Comparison of ENCODE assay signal across 8 mouse cellular contexts in the genomic region with DNA sequence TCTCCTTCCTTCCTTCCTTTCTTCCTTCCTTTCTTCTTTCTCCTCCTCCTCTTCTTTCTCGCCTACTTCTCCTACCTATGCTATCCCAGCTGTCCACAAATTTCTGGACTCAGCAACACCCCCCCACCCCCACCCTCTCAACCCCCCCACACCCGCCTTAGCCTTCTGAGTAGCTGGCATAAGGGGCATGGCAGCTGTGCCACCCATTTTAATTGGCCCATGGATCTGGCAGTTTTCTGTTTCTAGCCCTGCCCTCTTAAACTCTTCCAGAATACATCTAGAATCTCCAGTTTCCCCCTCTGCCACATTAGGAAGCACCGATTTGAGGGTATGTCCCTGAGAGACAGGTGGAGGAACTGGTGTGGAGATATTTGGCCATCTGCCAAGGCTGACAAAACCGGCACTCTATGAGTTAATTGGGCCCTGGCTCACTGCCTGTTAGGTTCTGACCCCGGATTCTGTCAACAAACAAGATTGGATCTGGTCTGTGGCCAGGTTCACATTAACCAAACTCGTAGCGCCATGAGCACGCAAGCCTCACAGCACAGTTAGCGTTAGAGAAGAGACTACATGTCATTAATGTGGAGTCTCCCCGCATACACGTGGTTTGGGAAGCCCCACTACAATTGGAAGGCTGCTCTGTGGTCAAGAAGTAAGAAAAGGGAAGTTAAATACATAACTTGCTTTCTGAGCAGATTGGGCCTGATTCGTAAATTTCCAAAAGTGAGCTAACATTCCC. TPM values are rescaled to one million over a fixed set of nuclear protein-coding genes. Genes with fewer than 3 reads are reported as not detected.
A peak's percentile ranks its signal among the peaks of the same experiment; 100 is the strongest.
DNase-seq lines count a peak whose midpoint lies in the region; ATAC-seq lines count a peak whose summit lies in the region.

No protein-coding gene starts in this region.

- H3K4me1 ChIP-seq in heart, embryonic 13.5 days: peaks cover 11% of the 10 kb centered on the region
- peaks cover 36% of the 10 kb centered on the region for H3K4me1 ChIP-seq in megakaryocyte, embryonic 14.5 days

- H3K9me3 ChIP-seq in heart, embryonic 13.5 days: no peaks in the 10 kb centered on the region
- no peaks in the 10 kb centered on the region for H3K9me3 ChIP-seq in megakaryocyte, embryonic 14.5 days

- 0 out of 2 replicates have a peak, but pooled peaks cover 3% of the 10 kb centered on the region for H3K27me3 ChIP-seq in heart, embryonic 13.5 days (replicated peaks)
- peaks cover 8% of the 10 kb centered on the region for H3K27me3 ChIP-seq in megakaryocyte, embryonic 14.5 days (replicated peaks)

- 42% methylated on average over 12 of the region's 12 CpGs for WGBS in heart, embryonic 13.5 days

- peak overlapping the region; percentile 8; the same call in 1 of the 2 replicates for H3K4me2 ChIP-seq in heart, embryonic 13.5 days

- H3K9ac ChIP-seq in heart, embryonic 13.5 days: no peak overlapping the region

- DNase-seq in cerebellum, postnatal 10 days: peak; percentile 81 to 87
- no peak for DNase-seq in cerebellum, adult 8-10 months
- peak; percentile 8 for DNase-seq in T-cell, adult 2 months (ENCODE audit: low spot score)
- peak; percentile 79 for DNase-seq in kidney, postnatal 10 days
- peak; percentile 51 for DNase-seq in urinary bladder, adult 2 months (ENCODE audit: low spot score)
- no peak for DNase-seq in layer of hippocampus, postnatal 25 days (ENCODE audit: extremely low spot score in 1 of 2, low spot score in 1 of 2)

- H3K27ac ChIP-seq in heart, embryonic 13.5 days (replicated peaks): no peak overlapping the region

- H3K4me3 ChIP-seq in heart, embryonic 13.5 days: no peak overlapping the region
- peak overlapping the region; percentile 59 for H3K4me3 ChIP-seq in megakaryocyte, embryonic 14.5 days (replicated peaks)

- ATAC-seq in heart, embryonic 13.5 days (ENCODE audit: extremely low read depth, insufficient number of reproducible peaks, low FRiP score, low TSS enrichment): no peak

- H3K36me3 ChIP-seq in heart, embryonic 13.5 days: no peaks in the 10 kb centered on the region
- H3K36me3 ChIP-seq in megakaryocyte, embryonic 14.5 days (replicated peaks; ENCODE audit: low read length): no peaks in the 10 kb centered on the region

RNA-seq across cellular contexts. Expression of a gene that starts 11.2 kb away (rescaled TPM):
- 14.7 and 16.3 TPM in 2 replicates for polyA plus RNA-seq in heart, embryonic 13.5 days (2015; fragmentation: Nextera tagmentation; extraction: Ambion mirVana)
- 1.2 TPM in 1 of 2 replicates, not detected in the other for polyA plus RNA-seq in megakaryocyte, embryonic 14.5 days (2012; ENCODE audit: insufficient read depth, low replicate concordance)
- 14.0 and 15.0 TPM in 2 replicates for polyA plus RNA-seq in urinary bladder, adult 2 months (2012; rRNA removed)
- 10 to 100 TPM; 67.6 to 70.0 TPM for total RNA-seq in layer of hippocampus, postnatal 25 days (2021)

Comparison
In these comparisons a context has a peak if more than half of its experiments do, and no peak if none do; other contexts are left out.
1. DNase-seq: peak in cerebellum, postnatal 10 days (2 of 2), T-cell, adult 2 months (single experiment), kidney, postnatal 10 days (single experiment) and urinary bladder, adult 2 months (single experiment); none in cerebellum, adult 8-10 months (single experiment) and layer of hippocampus, postnatal 25 days (0 of 2).